Mouse (Mus musculus) mouse trophoblast stem cell (cell line): ENCODE data around the gene Gm10518.
"Not testable (repeated sequence)": the region's sequence is repeated elsewhere in the genome, so short reads cannot be mapped to it uniquely, and the experiment has no call there.

Experiments used
- in situ Hi-C, 2 experiments: fragments of 300-500 bp; cut with MseI, MboI; formaldehyde crosslinking; loops; 2 replicates in 1 of 2; 3 replicates in 1 of 2; pipeline ENCODE4 v1.15.1; 2025

Gene Gm10518

DNA sequence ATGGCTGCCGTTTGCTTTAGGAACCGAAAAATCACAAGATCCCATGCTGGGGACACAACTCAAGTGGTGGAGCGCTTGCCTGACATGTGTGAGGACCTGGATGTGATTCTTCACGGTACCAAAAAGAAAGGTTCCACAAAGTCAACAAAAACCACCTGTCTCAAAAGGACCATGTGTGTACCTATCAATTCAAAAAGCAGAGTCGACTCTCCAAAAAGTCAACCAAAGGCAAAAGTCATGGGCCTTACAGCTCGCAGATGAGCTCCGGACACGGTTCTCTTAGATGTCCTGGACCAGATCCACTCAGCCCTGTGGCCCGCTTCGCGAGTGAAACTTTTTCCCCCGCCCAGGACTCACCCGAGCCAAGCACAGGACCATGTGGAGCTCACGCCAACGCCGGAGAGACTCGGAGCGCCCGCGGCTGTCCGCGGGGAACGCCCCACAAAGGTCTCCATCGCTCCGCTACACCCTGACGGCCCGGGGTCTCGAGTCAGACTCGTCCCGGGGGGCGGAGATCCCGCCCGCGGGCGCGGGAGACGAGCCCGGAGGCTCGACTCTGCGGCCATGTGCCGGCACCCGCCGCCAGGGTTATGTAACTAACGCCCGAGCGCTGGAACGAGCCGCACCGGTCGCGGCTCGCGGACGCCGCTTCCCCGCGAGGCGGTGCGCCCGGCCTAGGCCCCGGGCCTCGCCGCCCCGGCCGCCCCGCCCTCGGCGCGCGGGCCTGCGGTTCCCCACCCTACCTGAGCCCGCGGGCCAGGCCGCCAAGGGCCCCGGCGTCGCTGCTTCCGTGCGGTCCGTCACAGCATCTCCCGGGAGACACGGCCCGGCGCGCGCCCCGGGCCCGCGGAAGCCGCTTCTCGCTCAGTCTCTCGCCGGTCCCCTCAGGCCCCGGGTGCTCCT lies at the start of gene Gm10518:
Gene Gm10518 (plus strand): TSS at position 767 of the 903 bp plus-strand sequence.
- in situ Hi-C loops, result no loop called here

DNA sequence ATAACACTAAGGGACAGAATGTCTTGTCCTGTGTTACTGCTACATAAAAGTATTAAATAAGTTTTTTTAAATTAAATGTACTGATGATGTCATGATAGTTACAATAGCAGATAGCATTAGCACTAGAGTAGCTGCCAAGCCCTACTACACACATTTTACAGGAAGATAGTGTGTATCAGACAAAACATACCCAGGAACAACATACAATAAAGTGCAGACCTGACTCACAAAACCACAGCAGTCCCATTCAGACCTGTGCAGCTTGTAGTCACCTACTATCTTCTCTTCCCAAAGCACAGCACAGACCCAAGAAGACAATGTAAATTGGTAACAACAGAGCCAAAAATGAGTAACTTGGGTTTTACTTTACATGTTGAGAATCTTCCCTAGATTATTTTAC lies 46.7 kb upstream of the Gm10518 start:
- in situ Hi-C loops, result no loop called here

DNA sequence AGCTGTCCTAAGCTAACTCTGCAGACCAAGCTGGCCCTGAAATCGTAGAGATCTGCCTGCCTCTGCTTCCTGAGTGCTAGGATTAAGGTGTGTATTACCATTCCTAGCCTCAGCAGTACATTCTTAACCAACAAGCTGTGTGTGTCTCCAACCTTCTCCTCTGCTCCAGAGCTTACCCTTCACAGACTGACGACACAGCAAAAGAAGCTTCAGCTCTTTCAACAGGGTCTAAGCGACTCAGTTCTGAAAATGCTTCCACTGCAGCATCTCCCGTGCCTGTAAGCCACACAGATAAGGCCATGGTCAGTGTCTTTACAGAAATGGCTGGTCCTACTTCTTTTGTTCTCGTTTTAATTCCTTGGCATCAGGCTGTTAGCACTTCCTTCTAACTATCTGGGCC lies 43.1 kb upstream of the Gm10518 start:
- in situ Hi-C loops, result no loop called here

DNA sequence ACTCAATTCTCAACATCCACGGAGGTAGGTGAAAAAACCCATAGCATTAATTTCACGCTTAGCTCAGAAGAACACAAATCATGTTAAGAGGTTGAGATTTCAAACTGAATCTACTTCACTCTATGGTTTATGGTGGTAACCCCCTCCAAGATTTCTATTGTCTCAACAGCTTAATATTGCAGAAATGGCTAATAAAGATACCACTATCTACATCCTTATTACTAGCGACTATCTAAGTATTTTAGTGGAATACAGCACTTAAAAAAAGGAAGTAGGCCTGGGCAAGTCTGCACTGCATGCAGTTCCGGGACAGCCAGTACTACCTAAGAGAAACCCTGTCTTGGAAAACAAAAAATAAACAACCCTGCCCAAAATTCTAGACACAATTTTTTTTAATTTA lies 42.6 kb upstream of the Gm10518 start:
- in situ Hi-C loops, result no loop called here

DNA sequence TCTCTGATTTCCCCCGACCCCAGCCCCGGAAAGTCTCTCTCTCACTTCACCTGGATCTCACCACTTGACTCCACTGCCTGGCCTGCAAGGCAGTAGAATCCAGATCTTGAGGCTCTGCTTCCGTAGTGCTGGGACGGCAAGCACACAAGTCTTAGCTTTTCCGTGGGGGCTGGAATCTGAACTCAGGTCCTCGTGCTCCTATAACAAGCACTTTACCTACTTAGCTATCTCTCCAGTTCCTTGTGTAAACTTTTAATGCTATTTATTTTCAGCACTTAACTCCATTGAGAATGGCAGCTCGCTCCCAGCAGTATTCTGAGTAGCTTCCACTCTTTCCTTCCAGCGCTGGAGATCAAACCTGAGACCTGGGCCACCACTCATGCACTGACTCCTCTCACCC lies 26.3 kb upstream of the Gm10518 start:
- in situ Hi-C loops, result no loop called here

DNA sequence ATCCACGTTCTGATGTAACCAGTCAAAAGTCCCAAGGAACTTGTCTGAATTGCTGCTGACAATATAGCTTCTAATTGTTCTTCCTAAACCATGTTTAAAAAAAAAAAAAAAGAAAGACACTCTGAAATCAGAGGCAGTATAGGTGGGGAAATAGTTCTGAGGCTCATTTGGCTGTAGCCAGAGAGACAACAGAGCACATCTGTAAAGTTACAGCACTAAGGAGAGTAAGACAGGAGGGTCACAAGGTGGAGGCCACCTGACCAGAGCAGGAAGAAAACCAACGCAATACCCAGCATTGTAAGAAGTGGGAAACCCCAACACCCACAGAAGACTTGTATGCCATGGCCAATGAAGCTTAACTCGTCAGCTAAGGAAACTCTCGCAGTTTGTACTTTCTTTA lies 19.1 kb upstream of the Gm10518 start:
- in situ Hi-C loops, result no loop called here

DNA sequence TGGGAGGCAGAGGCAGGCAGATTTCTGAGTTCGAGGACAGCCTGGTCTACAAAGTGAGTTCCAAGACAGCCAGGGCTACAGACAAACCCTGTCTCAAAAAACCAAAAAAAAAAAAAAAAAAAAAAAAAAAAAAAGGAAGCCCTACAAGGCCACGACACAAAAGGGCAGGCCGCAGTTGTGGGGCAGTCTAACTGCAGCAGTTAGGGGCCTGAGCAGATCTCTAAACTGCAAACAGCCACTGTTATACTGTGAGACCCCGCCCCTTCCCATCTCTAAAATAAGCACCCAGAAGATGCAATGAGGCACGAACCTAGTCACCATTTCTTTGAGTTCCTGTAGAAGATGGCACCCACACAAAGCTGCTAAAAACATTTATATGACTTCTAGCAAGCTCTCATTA lies 17.7 kb upstream of the Gm10518 start:
- in situ Hi-C loops, result loop anchor here in 1 of 2 experiments (5.0 kb wide), 1 partner anchor 33 kb away; no protein-coding TSS in a partner anchor

DNA sequence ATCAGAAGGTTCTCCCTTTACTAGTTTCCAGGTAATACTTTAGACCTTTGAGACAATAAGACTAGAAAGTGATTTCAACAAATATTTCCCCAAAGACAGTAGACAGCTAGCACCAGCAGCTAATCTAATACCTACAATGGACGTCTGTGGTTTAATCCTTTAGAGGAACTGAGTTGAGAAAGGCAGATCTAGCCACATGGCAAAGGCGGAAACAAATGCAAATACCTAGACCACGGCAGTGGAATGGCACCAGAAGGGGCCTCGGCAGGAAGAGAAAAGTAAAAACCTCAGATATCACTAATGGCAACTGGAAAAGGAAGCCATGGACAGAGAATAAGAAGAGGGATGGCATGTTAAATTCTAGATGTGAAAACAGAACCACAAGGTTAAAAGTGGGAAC lies 15.9 kb upstream of the Gm10518 start:
- in situ Hi-C loops, result loop anchor here in 1 of 2 experiments (5.0 kb wide), 1 partner anchor 35 kb away; no protein-coding TSS in a partner anchor

DNA sequence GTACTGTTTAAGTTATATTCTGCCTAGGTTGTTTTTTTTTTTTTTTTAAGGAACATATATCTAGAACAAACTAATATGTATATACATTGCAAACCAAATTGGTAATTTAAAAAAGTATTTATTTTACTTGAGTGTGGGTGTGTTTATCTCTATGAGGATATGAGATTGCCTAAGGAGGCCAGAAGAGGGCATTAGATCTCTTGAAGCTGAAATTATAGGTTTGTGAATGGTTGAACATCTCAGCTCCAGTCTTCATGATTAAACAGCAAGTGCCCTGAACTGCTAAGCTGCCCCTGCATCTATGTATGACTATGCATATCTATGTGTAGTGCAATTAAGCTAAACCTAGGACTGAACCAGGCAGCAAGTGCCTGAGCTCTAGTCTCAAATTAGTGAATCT lies 4.4 kb upstream of the Gm10518 start:
- in situ Hi-C loops, result no loop called here

DNA sequence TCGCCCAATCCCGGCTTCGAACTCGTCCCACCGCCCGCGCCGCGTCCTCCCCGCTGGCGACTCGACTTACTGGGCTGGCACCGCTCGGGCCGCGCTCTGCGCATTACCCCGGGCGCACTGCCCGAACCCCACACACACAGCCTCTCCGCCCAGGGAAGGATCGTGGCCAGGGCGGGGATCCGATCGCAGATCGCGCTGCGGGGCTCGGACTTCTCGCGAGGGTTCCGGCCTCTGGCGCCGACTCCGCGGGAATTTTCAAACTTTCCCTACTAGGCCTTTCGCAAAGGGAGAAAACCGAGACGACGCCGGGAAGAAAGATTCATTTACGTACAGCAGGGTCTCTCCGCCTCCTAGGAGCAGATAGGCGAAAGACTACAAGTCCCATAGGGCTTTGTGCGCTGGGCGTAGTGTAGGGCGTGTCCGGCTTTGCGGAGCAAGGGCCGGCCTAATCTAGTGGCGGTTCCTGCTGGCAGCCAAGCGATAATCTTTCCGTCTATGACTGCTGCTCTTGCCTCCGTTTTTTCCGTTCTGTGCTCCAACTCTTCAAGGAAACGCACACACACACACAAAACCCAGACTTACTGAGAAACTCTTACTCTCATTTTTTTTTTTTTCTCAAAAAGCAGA lies 450 bp downstream of the Gm10518 start, which contains the start of gene Ahctf1:
Gene Ahctf1 (minus strand): TSS at position 168 of the 627 bp plus-strand sequence.
- in situ Hi-C loops, result no loop called here

DNA sequence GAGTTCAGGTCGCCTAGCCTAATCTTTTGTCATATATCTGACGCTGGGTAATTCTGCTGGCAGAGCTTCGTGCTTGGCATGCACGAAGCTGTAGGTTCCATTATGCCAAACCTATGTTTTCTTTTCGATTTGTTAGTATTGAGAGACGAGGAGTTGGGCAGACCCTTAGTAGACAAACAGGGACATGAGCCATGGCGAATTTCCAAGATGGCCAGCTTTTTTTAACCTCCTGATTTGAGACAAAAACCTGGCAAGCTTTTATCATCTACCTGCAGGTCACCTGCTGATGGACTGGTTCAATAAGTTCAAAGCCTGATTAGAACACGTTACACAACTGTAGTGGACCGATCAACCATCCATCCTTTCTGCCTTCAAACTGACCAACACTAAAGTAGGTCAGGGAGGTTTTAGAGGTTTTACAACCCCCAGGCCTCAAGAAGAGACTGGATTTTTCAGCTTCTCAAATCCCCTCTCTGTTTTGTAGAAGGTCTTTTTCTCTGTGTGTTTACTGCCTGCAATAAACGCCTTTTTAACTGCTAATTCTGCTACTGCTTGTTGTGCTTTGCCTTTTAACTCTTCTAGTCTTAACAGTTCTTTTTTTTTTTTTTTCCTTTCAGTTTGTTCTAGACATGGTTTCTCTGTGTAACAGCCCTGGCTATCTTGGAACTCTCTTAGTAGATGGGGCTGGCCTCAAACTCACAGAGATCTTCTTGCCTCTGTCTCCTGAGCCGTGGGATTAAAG lies 1.1 kb downstream of the Gm10518 start:
- in situ Hi-C loops, result no loop called here

DNA sequence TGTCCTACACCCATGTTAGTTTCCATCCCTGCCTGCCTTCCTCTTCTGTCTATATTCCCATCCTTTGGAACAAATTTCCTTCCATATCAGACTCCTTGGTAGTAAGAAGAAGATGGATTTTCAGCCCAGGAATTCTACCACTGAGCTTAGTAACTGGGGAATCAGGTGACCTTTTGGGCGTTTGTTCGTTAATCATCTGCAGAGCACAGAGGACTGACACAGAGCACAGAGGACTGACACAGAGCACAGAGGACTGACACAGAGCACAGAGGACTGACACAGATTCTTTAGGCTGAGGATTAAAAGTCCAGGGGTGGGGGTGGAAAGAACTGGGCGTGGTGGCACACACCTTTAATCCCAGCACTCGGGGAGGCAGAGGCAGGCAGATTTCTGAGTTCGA lies 2.6 kb downstream of the Gm10518 start:
- in situ Hi-C loops, result no loop called here

DNA sequence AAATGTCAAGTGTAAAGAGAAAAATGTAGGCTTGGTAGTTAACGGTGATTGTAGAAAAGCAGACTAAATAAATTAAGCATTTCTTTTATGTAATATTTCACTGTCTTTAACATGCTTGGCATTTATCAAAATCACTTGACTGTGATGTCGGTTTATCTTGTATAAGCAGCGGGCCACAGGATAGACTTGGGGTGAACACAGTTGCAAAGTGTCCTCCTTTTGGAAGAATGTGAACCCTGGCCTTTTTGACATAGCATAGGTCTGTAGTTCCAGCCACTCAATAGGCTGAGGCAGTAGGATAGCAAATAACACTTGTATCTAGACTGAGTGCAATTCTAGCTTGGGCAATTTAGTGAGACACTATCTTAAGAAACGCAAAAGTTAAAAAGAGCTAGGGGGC lies 4.3 kb downstream of the Gm10518 start:
- in situ Hi-C loops, result no loop called here

DNA sequence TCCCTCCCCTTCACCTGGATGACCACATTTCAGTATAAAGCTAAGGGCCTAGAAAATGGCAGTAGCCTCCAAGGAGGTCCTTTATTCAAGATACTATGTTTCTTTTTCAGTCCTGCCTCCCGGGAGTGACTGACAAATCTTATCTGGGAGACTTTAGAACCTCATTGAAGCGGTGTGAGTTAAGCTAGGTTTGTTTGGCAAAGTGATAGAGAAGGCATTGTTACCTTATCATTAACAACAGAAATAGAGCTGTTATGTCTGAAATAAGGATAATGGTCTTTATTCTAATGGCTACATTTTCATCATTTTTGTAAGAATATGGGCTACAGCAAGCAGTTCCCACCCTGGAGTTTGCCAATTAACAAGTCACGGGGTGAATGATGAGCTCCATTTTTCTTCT lies 5.1 kb downstream of the Gm10518 start:
- in situ Hi-C loops, result no loop called here

DNA sequence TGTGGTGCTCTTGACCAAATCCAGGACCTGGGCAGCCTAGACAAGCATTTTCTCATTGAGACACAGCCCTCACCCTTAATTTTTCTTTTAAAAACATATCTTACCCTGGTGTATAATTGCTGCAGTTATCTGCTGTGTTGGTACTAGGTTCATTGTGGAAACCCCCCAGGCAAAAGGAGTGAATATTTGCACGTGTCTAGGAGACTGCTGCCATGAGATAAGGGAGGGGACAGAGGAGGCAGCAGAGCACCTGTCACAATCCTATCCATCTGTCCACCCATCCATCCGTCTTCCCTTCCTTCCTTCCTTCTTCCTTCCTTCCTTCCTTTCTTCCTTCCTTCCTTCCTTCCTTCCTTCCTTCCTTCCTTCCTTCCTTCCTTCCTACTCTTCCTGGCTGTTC lies 10.2 kb downstream of the Gm10518 start:
- in situ Hi-C loops, result no loop called here

DNA sequence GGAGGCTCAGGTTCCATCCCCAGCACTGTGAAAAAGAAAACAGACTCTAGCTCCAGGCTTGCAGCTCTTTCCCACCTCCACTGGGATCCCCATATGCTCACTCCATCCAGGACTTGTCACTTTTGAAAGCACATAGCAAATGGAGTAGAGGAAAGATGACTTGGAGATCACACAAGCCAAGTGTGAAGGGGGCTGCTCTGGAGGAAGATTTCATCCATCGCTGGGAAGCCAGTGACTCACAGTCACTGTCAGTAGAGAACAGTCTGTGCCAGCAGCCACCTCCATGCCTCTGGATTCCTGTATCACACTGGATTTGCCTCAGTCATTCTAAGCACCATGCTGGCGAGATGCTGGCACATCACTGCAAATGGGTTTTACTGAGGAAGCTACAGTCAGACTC lies 11.4 kb downstream of the Gm10518 start:
- in situ Hi-C loops, result no loop called here

DNA sequence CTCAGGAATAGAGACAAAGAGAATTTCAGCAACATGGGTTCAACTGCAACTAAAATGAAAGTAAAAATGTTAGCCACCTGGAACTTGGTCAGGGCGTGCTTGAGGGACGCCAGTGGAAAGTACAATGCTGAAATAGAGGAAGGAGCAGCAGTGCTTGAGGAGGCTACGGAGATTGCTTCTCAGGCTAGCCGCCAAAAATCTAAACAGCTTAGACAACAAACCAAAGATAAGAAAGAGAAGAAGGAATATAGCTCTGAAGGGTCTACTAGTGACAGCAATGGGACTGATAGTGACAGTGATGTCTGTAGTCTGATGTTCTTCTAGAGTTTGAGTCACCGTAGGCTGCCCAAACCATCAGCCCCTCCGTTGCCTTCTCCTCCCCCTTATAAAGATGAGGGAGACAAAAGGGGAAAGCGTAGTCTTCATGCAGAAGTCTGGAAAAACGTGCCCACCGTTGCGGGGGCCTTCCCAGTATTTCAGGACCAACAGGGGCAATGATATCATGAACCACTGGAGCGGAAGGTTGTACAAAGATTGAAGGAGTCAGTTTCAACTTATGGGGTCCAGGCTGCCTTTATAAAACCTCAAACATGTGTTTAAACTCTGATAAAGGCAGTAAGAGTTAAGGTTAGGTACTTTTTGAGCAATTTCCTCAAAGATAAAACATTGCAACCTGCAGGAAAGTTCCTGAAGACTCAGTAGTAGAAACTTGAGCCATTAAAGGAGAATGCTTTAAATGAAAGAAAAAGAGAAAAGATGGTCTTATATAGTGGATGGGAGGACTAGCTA lies 15.5 kb downstream of the Gm10518 start:
- in situ Hi-C loops, result not testable (repeated sequence)

DNA sequence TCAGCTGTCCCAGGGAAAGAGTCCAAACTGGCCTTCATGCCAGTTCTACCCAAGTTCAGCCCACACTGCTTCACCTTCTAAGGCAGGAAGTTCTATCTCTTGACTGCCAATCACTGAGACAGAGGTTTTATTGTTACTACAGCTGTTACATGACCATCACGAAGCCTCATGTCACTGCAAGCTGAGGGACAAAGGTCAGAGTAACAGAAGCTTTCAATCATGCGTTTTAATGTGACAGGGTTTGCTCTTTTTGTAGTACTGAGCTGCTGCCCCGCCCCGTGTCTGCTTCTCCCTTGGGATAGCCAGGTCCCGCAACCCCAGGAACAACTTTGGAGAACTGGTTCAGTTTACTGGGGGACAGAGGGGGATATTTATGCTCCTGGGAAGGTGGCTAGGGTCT lies 21.4 kb downstream of the Gm10518 start:
- in situ Hi-C loops, result no loop called here

DNA sequence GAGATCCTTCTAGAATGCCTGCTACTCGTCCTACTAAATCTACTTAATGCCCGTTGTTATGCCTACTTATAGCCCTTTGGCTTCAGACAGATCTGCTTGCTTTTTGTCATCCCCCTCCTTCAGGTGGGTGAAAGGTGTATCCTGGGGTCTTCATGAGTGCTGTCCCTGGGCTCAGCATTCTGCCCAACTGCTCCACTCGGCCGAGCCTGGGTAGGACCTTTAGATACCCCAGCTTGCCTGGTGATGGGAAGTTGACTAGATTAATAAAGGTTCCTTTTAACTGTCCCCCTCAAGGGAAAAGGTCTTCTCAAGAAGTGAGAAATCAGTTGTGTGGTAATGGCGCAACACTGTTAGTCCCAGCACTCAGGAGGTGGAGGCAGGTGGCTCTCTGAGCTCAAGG lies 24.9 kb downstream of the Gm10518 start:
- in situ Hi-C loops, result no loop called here

DNA sequence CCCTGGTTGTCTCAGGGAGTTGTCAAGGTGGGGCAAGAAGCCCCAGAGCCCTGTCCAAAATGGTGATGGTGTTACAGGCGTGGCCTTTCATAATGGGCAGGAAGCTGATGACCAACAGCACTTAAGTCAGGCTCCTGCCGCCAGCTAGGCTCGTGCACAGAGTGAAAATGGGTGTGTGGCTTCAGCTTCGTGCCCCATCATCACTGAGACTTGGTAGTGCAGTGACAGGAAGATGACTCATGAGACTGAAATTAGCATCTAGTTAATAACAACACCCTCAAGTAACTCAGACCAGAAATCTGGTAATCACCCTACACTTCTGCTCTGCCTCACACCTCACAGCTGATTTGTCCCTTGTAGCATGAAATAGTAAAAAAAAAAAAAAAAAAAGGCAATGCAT lies 25.7 kb downstream of the Gm10518 start:
- in situ Hi-C loops, result no loop called here

DNA sequence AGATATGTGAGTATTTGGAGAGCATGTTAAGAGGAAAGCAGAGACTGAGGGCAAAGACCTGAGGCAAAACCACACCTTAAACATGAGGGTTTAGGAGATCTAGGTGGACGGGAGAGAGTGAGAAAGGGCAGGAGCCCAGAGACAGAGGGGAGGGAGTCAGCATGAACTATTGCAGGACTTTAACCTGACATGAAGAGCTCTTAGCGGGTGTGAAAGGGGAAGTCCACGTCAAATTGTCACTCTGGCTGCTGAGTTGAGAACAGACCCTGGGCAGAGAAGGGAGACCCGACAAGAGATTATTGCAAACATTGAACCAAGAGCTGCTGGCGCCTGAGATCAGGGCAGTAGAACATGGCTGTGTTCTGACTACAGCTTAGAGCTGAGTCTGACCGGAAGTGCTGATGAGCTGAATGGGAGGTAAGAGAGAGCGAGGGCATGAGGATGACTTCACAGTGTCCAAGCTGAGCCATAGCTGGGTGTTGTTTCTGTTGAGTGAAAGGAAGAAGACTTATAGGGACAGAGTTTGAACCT lies 29.6 kb downstream of the Gm10518 start:
- in situ Hi-C loops, result no loop called here
